Mouse (Mus musculus) small intestine, adult 2 months (tissue): ENCODE data around the gene Myo1a. TPM values are rescaled to one million over a fixed set of nuclear protein-coding genes. Genes with fewer than 3 reads are reported as not detected.

Source experiments
- H3K27ac ChIP-seq: fragments of 200-500 bp; 2 replicates; pipeline ENCODE4 v1.5.1; 2012; ENCODE audit warnings: low read depth, low read length, control low read depth, inconsistent platforms; ENCODE audit not compliant: insufficient read depth
- H3K27me3 ChIP-seq: fragments of 200-500 bp; 2 replicates; pipeline ENCODE4 v1.6.1; 2012; ENCODE audit warnings: mild to moderate bottlenecking, moderate library complexity, low read length, inconsistent platforms; ENCODE audit not compliant: control insufficient read depth, insufficient read depth
- H3K36me3 ChIP-seq: fragments of 200-500 bp; 2 replicates; pipeline ENCODE4 v1.6.1; 2012; ENCODE audit warnings: mild to moderate bottlenecking, low read length, control low read depth, inconsistent platforms; ENCODE audit not compliant: control insufficient read depth, insufficient read depth
- H3K4me1 ChIP-seq: fragments of 200-500 bp; 2 replicates; pipeline ENCODE4 v1.6.1; 2012; ENCODE audit warnings: low read length, inconsistent platforms, mixed read lengths; ENCODE audit not compliant: control insufficient read depth, insufficient read depth, insufficient read length
- H3K4me3 ChIP-seq: fragments of 200-500 bp; 2 replicates; pipeline ENCODE4 v1.5.1; 2012; ENCODE audit warnings: low read depth, mild to moderate bottlenecking, control low read depth, inconsistent platforms, low read length, moderate library complexity
- CTCF ChIP-seq: fragments of 200-500 bp; IDR thresholded peaks from 2 replicates; pipeline ENCODE4 v1.5.1; 2012; ENCODE audit warnings: low read depth, mild to moderate bottlenecking, control low read depth, inconsistent platforms, low read length, moderate library complexity, mixed read lengths; ENCODE audit not compliant: insufficient replicate concordance, insufficient read length; ENCODE audit errors: extremely low read depth
- POLR2A ChIP-seq: fragments of 200-500 bp; IDR thresholded peaks from 2 replicates; pipeline ENCODE4 v1.6.1; 2012; ENCODE audit warnings: low read depth, mild to moderate bottlenecking, control low read depth, inconsistent platforms, low read length, moderate library complexity
- WGBS: fragments of 180-500 bp; shearing (Covaris S2); methylation state at CpG from one replicate; pipeline ENCODE4 v1.1.7; 2018; 5-methylcytosine and 5-hydroxymethylcytosine counted together
- polyA plus RNA-seq: library from polyadenylated mRNA; depleted of rRNA; stranded (reverse); fragments of >200 nt; gene quantifications from 2 replicates; pipeline ENCODE4 v1.2.3, GENCODE M21; 2012

Myo1a gene
- polyA plus RNA-seq, 1 experiment = 688 TPM

- TF ChIP-seq POLR2A = no peak
- TF ChIP-seq CTCF = peak; percentile 62; the same call in 1 of the 2 replicates
- H3K36me3 ChIP-seq = peaks cover 4% of the 10 kb centered on the region
- WGBS = 12% methylated on average over 1 of the region's 1 CpGs
- peak overlapping the region; percentile 68 for H3K27ac ChIP-seq
- no peaks in the 10 kb centered on the region for H3K27me3 ChIP-seq
- peaks cover 4% of the 10 kb centered on the region; the same call in 1 of the 2 replicates for H3K4me1 ChIP-seq
- no peak overlapping the region for H3K4me3 ChIP-seq
These were observed 13.9 kb upstream of the Myo1a start for GRCm38 (mm10) chr10:127691053-127691452.

DNA sequence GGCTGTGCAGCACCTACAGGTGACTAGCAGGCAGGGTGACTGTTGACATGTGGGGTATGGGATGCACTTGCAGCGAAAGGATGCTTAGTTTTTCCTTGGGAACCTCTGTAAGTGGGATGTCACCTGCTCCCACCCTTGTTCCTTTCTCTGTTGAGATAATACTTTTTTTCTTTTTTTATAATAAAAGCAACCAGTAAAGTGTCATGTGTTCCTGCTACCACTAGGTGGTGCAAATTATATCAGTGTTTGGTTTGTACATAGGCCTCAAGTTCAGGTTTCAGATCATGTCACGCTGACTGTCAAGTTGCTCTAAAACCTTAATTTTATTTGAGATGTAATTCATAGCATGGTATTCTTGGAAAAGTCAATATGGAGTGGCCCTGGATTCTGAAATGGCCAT is 10.3 kb upstream of the Myo1a start:
- peak; percentile 33; the same call in 1 of the 2 replicates for TF ChIP-seq CTCF
- no peak for TF ChIP-seq POLR2A
- H3K4me3 ChIP-seq = no peak overlapping the region
- peak overlapping the region; percentile 85 for H3K27ac ChIP-seq
- no peaks in the 10 kb centered on the region for H3K27me3 ChIP-seq
- WGBS = 28% methylated on average over 2 of the region's 2 CpGs
- no peaks in the 10 kb centered on the region for H3K36me3 ChIP-seq
- peaks cover 8% of the 10 kb centered on the region; the same call in 1 of the 2 replicates for H3K4me1 ChIP-seq

DNA sequence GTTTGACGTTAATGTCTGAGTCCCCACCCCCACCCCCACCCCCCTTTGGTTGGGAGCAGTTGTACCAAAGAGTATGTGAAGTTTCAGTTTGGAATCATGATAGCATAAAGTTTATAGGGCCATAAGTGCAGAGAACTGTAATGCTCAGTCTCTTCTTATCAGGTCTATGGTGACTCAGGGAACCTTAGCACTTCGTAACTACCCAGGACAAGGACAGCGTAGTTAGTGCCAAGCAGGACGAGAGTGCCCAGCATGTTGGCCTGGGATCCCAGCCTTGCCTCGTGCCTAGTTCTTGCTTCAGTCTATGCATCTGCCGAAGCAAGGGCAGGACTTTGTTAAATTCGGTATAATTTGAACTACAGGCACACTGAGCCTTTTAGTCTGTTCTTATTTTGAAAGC is 9.2 kb upstream of the Myo1a start:
- no peaks in the 10 kb centered on the region for H3K36me3 ChIP-seq
- H3K4me1 ChIP-seq = peaks cover 8% of the 10 kb centered on the region; the same call in 1 of the 2 replicates
- 43% methylated on average over 7 of the region's 7 CpGs for WGBS
- peak overlapping the region; percentile 90 for H3K27ac ChIP-seq
- H3K27me3 ChIP-seq = no peaks in the 10 kb centered on the region
- TF ChIP-seq POLR2A (peak; percentile 31; the same call in 1 of the 2 replicates), CTCF (no peak)
- H3K4me3 ChIP-seq = no peak overlapping the region

- 94% methylated on average over 7 of the region's 7 CpGs for WGBS
- H3K4me3 ChIP-seq = no peak overlapping the region
- peaks cover 9% of the 10 kb centered on the region; the same call in 1 of the 2 replicates for H3K4me1 ChIP-seq
- H3K36me3 ChIP-seq = no peaks in the 10 kb centered on the region
- no peaks in the 10 kb centered on the region for H3K27me3 ChIP-seq
- TF ChIP-seq POLR2A (no peak), CTCF (no peak)
- H3K27ac ChIP-seq = no peak overlapping the region
These were observed 6.0 kb upstream of the Myo1a start for GRCm38 (mm10) chr10:127698966-127699365.

DNA sequence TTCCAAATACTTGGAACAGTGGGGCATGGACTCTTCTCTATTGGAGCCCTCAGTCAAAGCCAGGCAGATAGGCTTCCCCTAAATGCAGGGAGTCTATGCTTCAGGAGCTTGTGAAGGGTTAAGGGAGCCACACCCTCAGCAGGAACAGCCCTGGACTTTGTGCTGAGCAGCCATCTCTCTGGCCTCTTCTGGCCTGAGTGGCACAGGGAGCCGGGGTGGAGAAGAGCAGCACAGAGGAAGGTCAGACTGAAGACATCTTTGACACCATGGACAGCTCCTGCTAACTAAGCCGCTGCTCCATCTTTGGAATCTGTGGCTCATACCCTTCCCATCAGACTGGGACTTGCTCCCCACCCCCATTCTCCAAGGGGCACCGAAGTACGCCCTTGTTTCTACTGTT is 1.7 kb upstream of the Myo1a start:
- H3K4me1 ChIP-seq = peaks cover 15% of the 10 kb centered on the region; the same call in 1 of the 2 replicates
- peaks cover 34% of the 10 kb centered on the region for H3K36me3 ChIP-seq
- H3K27ac ChIP-seq = peak overlapping the region; percentile 98
- H3K4me3 ChIP-seq = peak overlapping the region; percentile 73
- no peaks in the 10 kb centered on the region for H3K27me3 ChIP-seq
- WGBS = 8% methylated on average over 4 of the region's 4 CpGs
- TF ChIP-seq CTCF = no peak
- TF ChIP-seq POLR2A = peak; percentile 91

DNA sequence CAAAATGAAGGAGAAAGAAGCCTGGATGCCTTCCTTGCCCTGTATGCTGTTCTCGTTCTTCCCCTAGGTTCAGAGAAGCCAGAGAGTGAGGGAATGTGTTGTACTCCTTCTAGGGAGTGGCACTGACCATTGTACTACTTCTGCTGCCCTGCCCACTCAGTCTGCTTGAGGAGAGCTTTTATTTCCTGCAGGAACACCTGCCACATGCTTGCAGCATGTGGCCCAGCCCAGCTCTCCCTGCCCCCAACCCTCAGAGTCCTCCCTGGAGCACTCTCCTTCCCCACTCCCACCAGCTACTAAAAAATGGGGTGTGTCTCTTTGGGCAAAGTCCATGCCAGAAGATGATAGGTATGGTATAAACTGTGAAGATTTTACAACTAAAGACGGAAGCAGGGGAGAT is 677 bp upstream of the Myo1a start:
- H3K36me3 ChIP-seq = peaks cover 40% of the 10 kb centered on the region
- peak overlapping the region; percentile 98 for H3K27ac ChIP-seq
- H3K4me3 ChIP-seq = peak overlapping the region; percentile 31; the same call in 1 of the 2 replicates
- H3K4me1 ChIP-seq = peaks cover 15% of the 10 kb centered on the region; the same call in 1 of the 2 replicates
- TF ChIP-seq POLR2A (no peak; the same call in 1 of the 2 replicates), CTCF (no peak)
- H3K27me3 ChIP-seq = no peaks in the 10 kb centered on the region
- WGBS = 18% methylated on average over 2 of the region's 2 CpGs

GRCm38 (mm10) chr10:127705783-127706182 is 813 bp downstream of the Myo1a start:
- H3K36me3 ChIP-seq = peaks cover 52% of the 10 kb centered on the region
- peaks cover 15% of the 10 kb centered on the region; the same call in 1 of the 2 replicates for H3K4me1 ChIP-seq
- WGBS = 80% methylated on average over 4 of the region's 4 CpGs
- H3K4me3 ChIP-seq = peak overlapping the region; percentile 69
- peak overlapping the region; percentile 94; the same call in 1 of the 2 replicates for H3K27ac ChIP-seq
- TF ChIP-seq CTCF = no peak
- TF ChIP-seq POLR2A = no peak
- no peaks in the 10 kb centered on the region for H3K27me3 ChIP-seq
